Mouse (Mus musculus) midbrain, embryonic 15.5 days (tissue): Measurements from ENCODE around the gene Cfap45. TPM values are rescaled to one million over a fixed set of nuclear protein-coding genes. Genes with fewer than 3 reads are reported as not detected.

ENCODE experiments used
- ATAC-seq: fragments of 200-750 bp; cut with Nextera tagmentation; replicated peaks from 2 replicates; pipeline ENCODE4 v1.8.0; 2017; ENCODE audit warnings: moderate TSS enrichment
- H3K27ac ChIP-seq: fragments of 300-500 bp; sonication (generic); 2 replicates; pipeline ENCODE4 v1.5.1; 2015; ENCODE audit warnings: mild to moderate bottlenecking, inconsistent platforms
- H3K27me3 ChIP-seq: fragments of 300-500 bp; sonication (generic); replicated peaks from 2 replicates; pipeline ENCODE4 v1.6.1; 2015; ENCODE audit warnings: inconsistent platforms
- H3K36me3 ChIP-seq: fragments of 300-500 bp; sonication (generic); replicated peaks from 2 replicates; pipeline ENCODE4 v1.6.1; 2015; ENCODE audit warnings: inconsistent platforms
- H3K4me1 ChIP-seq: fragments of 300-500 bp; sonication (generic); 2 replicates; pipeline ENCODE4 v1.6.1; 2015; ENCODE audit warnings: inconsistent platforms
- H3K4me2 ChIP-seq: fragments of 300-500 bp; sonication (generic); 2 replicates; pipeline ENCODE4 v1.6.1; 2015; ENCODE audit warnings: inconsistent platforms, mild to moderate bottlenecking, moderate library complexity
- H3K4me3 ChIP-seq: fragments of 300-500 bp; sonication (generic); 2 replicates; pipeline ENCODE4 v1.5.1; 2015; ENCODE audit warnings: mild to moderate bottlenecking, inconsistent platforms
- H3K9ac ChIP-seq: fragments of 300-500 bp; sonication (generic); 2 replicates; pipeline ENCODE4 v1.6.1; 2015; ENCODE audit warnings: mild to moderate bottlenecking, inconsistent platforms
- H3K9me3 ChIP-seq: fragments of 300-500 bp; sonication (generic); 2 replicates; pipeline ENCODE4 v1.6.1; 2016; ENCODE audit warnings: inconsistent platforms
- WGBS: fragments of 180-500 bp; shearing (Covaris S2); methylation state at CpG from one replicate; pipeline ENCODE4 v1.1.7; 2015; ENCODE audit warnings: mixed read lengths; 5-methylcytosine and 5-hydroxymethylcytosine counted together
- polyA plus RNA-seq: library from polyadenylated mRNA; unstranded; fragments of >200 nt; fragmentation: Nextera tagmentation; extraction: Ambion mirVana; gene quantifications from 2 replicates; pipeline ENCODE4 v1.2.1, GENCODE M21; 2015

Cfap45 gene
- polyA plus RNA-seq, 1 experiment from 2014 or later = 3.7 TPM

- Histone ChIP-seq H3K27ac (no peak within 1 kb of the TSS), H3K4me1 (peaks cover 35% of the 10 kb centered on the region), H3K27me3 (peaks cover 31% of the 10 kb centered on the region), H3K4me2 (peak within 1 kb of the TSS; percentile 51), H3K36me3 (peaks cover 11% of the 10 kb centered on the region; the same call in 1 of the 2 replicates), H3K9ac (peak within 1 kb of the TSS; percentile 18), H3K9me3 (no peaks in the 10 kb centered on the region), H3K4me3 (peak within 1 kb of the TSS; percentile 37)
- WGBS = 2% methylated on average over 30 of the region's 30 CpGs
- ATAC-seq = peak; percentile 25; the same call in 1 of the 2 replicates
Measured at GRCm38 (mm10) chr1:172499765-172500441, 20.7 kb upstream of the Cfap45 start, which contains the start of gene Tagln2. Gene Tagln2 (plus strand): TSS chr1:172500047.

GRCm38 (mm10) chr1:172500451-172501370 lies 19.9 kb upstream of the Cfap45 start:
- ATAC-seq = 0 out of 2 replicates have a peak, but pooled peaks have one; percentile 7
- Histone ChIP-seq H3K36me3 (peaks cover 11% of the 10 kb centered on the region; the same call in 1 of the 2 replicates), H3K4me2 (peak overlapping the region; percentile 51), H3K9me3 (no peaks in the 10 kb centered on the region), H3K27ac (no peak overlapping the region), H3K27me3 (peaks cover 31% of the 10 kb centered on the region), H3K9ac (peak overlapping the region; percentile 18), H3K4me1 (peaks cover 35% of the 10 kb centered on the region), H3K4me3 (peak overlapping the region; percentile 37)
- WGBS = 1% methylated on average over 56 of the region's 56 CpGs

- Histone ChIP-seq H3K27me3 (peaks cover 31% of the 10 kb centered on the region), H3K9ac (no peak overlapping the region), H3K27ac (no peak overlapping the region), H3K4me1 (peaks cover 35% of the 10 kb centered on the region), H3K9me3 (no peaks in the 10 kb centered on the region), H3K36me3 (peaks cover 11% of the 10 kb centered on the region; the same call in 1 of the 2 replicates), H3K4me3 (peak overlapping the region; percentile 37), H3K4me2 (peak overlapping the region; percentile 51)
- ATAC-seq = peak; percentile 5; the same call in 1 of the 2 replicates
- WGBS = 39% methylated on average over 13 of the region's 13 CpGs
Measured at GRCm38 (mm10) chr1:172501371-172502144, 19.0 kb upstream of the Cfap45 start.

- 35% methylated on average over 12 of the region's 13 CpGs for WGBS
- ATAC-seq = peak; percentile 3; the same call in 1 of the 2 replicates
Measured at GRCm38 (mm10) chr1:172502145-172503110, 18.2 kb upstream of the Cfap45 start.

GRCm38 (mm10) chr1:172503111-172503997 lies 17.2 kb upstream of the Cfap45 start:
- Histone ChIP-seq H3K4me1 (peaks cover 35% of the 10 kb centered on the region), H3K27me3 (peaks cover 31% of the 10 kb centered on the region), H3K4me2 (peak overlapping the region; percentile 16; the same call in 1 of the 2 replicates), H3K4me3 (no peak overlapping the region), H3K9me3 (no peaks in the 10 kb centered on the region), H3K9ac (no peak overlapping the region), H3K36me3 (no peaks in the 10 kb centered on the region), H3K27ac (peak overlapping the region; percentile 31)
- 38% methylated on average over 14 of the region's 14 CpGs for WGBS
- ATAC-seq = 0 out of 2 replicates have a peak, but pooled peaks have one; percentile 22

More at GRCm38 (mm10) chr1:172502145-172503110, 18.2 kb upstream of the Cfap45 start:
- no peaks in the 10 kb centered on the region for H3K9me3 ChIP-seq
- peak overlapping the region; percentile 16; the same call in 1 of the 2 replicates for H3K4me2 ChIP-seq
- no peak overlapping the region for H3K9ac ChIP-seq
- peaks cover 4% of the 10 kb centered on the region; the same call in 1 of the 2 replicates for H3K36me3 ChIP-seq
- peaks cover 35% of the 10 kb centered on the region for H3K4me1 ChIP-seq
- H3K4me3 ChIP-seq = no peak overlapping the region
- peak overlapping the region; percentile 31; the same call in 1 of the 2 replicates for H3K27ac ChIP-seq
- H3K27me3 ChIP-seq = peaks cover 31% of the 10 kb centered on the region

GRCm38 (mm10) chr1:172504756-172505155 lies 15.8 kb upstream of the Cfap45 start:
- Histone ChIP-seq H3K4me2 (no peak overlapping the region), H3K9me3 (no peaks in the 10 kb centered on the region), H3K9ac (no peak overlapping the region), H3K27ac (no peak overlapping the region), H3K4me3 (no peak overlapping the region), H3K27me3 (peaks cover 21% of the 10 kb centered on the region), H3K36me3 (no peaks in the 10 kb centered on the region), H3K4me1 (peaks cover 33% of the 10 kb centered on the region)
- WGBS = 74% methylated on average over 8 of the region's 8 CpGs
- ATAC-seq = no peak

- ATAC-seq = no peak
- H3K27ac ChIP-seq = no peak overlapping the region
- WGBS = 67% methylated on average over 5 of the region's 5 CpGs
Measured at GRCm38 (mm10) chr1:172507001-172507400, 13.6 kb upstream of the Cfap45 start.

GRCm38 (mm10) chr1:172507701-172508100 lies 12.9 kb upstream of the Cfap45 start:
- no peaks in the 10 kb centered on the region for H3K9me3 ChIP-seq
- WGBS = 93% methylated on average over 3 of the region's 3 CpGs
- H3K36me3 ChIP-seq = no peaks in the 10 kb centered on the region
- no peak overlapping the region for H3K4me2 ChIP-seq
- no peak overlapping the region for H3K27ac ChIP-seq
- no peak for ATAC-seq
- no peak overlapping the region for H3K4me3 ChIP-seq
- H3K4me1 ChIP-seq = peaks cover 15% of the 10 kb centered on the region
- no peaks in the 10 kb centered on the region for H3K27me3 ChIP-seq
- H3K9ac ChIP-seq = no peak overlapping the region

More at GRCm38 (mm10) chr1:172507001-172507400, 13.6 kb upstream of the Cfap45 start:
- no peak overlapping the region for H3K4me3 ChIP-seq
- peaks cover 17% of the 10 kb centered on the region for H3K4me1 ChIP-seq
- no peak overlapping the region for H3K9ac ChIP-seq
- no peak overlapping the region for H3K4me2 ChIP-seq
- H3K36me3 ChIP-seq = no peaks in the 10 kb centered on the region
- H3K27me3 ChIP-seq = peaks cover 2% of the 10 kb centered on the region; the same call in 1 of the 2 replicates
- H3K9me3 ChIP-seq = no peaks in the 10 kb centered on the region

- no peaks in the 10 kb centered on the region for H3K27me3 ChIP-seq
- no peak overlapping the region for H3K4me2 ChIP-seq
- H3K9ac ChIP-seq = no peak overlapping the region
- no peak overlapping the region for H3K27ac ChIP-seq
- peaks cover 10% of the 10 kb centered on the region for H3K4me1 ChIP-seq
- no peak; the same call in 1 of the 2 replicates for ATAC-seq
- H3K4me3 ChIP-seq = no peak overlapping the region
- 47% methylated on average over 2 of the region's 2 CpGs for WGBS
- H3K36me3 ChIP-seq = no peaks in the 10 kb centered on the region
- no peaks in the 10 kb centered on the region for H3K9me3 ChIP-seq
Measured at GRCm38 (mm10) chr1:172508172-172508571, 12.4 kb upstream of the Cfap45 start.

- H3K4me1 ChIP-seq = peaks cover 2% of the 10 kb centered on the region
- H3K4me3 ChIP-seq = no peak overlapping the region
- no peak overlapping the region for H3K9ac ChIP-seq
- WGBS = 85% methylated on average over 5 of the region's 5 CpGs
- H3K4me2 ChIP-seq = no peak overlapping the region
- H3K27me3 ChIP-seq = no peaks in the 10 kb centered on the region
- no peak for ATAC-seq
- H3K36me3 ChIP-seq = no peaks in the 10 kb centered on the region
- H3K9me3 ChIP-seq = no peaks in the 10 kb centered on the region
- H3K27ac ChIP-seq = no peak overlapping the region
Measured at GRCm38 (mm10) chr1:172509235-172509634, 11.4 kb upstream of the Cfap45 start.
